Mouse (Mus musculus): ENCODE measurements at regions not wholly inside any gene's neighbourhood (a gene's known extent, or its start where the extent isn't known, plus 50 kb on each side); places are given as distances from the start of the nearest gene placed in this dataset.

DNA sequence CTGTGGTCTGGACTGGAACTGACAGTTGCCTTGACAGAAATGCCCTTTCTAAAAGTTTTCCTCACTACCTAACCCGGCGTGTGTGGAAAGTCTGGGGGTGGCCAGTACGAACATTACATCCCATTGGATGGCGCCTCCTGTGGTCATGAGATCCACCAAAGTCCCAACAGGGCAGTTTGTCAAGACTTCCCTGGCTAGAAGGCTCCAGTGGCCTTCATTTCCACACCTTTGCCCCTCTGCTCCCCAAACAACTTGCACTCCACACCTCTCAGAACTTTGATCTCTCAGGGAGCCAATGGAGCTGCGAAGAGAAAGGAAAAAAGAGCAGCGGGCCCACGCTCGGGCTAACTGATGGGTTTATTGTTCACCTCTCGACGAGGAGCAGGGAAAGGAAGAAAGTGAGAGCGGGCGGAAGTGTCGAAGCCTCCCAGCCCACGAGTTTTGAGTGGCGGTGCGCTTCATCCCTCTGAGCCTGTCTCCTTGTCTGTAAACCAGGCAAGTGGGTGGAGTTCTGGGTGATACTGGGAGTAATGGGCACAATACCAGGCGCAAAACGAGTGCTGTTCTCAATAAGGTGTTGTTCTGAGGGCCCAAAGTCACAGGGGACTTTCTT, 126.9 kb upstream of the Bcor start:
- TF ChIP-seq ZC3H11A (IDR thresholded peaks at IDR 0.05; ENCODE audit: borderline replicate concordance, low read depth, low read length), result no peak
- TF ChIP-seq CHD2 (IDR thresholded peaks at IDR 0.05; ENCODE audit: low read depth, low read length), result no peak
- no peak for TF ChIP-seq MAFK (IDR thresholded peaks at IDR 0.05; ENCODE audit: insufficient read depth, low read depth, low read length)
- no peak for TF ChIP-seq HCFC1 (IDR thresholded peaks at IDR 0.05; ENCODE audit: borderline replicate concordance, insufficient read depth, low read length)
- no peak for TF ChIP-seq ZNF384 (IDR thresholded peaks at IDR 0.05; ENCODE audit: low read depth, low read length)

Data from ES-E14 (cell line).